Mouse (Mus musculus) right cerebral cortex, postnatal 4 days (tissue): ENCODE results near the gene Mcrs1.
"Not testable (repeated sequence)": the region's sequence is repeated elsewhere in the genome, so short reads cannot be mapped to it uniquely, and the experiment has no call there.

Experiments used
- DNase-seq: peaks from one replicate; pipeline ENCODE4 v3.0.0-alpha.2; 2022

Mcrs1 gene

DNA sequence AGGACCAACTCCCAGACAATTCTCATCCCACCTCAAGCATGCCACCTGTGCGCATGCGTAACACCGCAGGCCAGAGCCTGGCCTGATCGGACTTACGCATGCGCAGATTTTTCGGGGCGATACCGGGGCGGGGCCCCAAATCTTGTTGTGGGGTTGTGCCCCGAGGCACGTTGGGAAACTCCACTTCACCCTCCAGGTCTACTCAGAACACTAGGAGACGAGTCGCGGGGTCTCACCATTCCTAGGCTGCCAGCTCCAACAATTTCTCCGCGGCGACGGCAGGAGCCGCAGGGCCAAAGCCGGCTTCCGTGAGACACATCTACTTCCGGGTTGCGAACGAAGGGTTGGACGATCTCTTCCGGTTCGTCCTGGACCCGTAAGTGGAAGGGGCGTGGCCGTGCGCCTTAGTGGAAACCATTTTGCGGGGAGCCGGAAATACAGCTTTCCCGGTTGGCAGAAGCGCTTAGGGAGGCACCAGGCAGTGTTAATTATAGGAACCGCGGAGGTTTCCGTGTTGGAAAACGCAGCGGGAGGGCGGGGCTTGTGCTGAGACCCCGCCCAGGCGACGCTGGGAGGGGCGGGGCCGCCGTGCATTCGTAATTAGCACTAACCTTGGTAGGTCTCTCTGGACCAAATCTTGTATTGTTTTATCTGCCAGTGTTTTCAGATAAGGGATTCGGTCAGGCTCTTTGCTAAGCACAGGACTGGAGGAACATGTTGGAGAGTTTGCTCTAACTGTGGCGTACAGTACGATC, at the start of gene Mcrs1:
Gene Mcrs1 (minus strand): TSS at position 336 of the 755 bp plus-strand sequence.
- peak; percentile 93 for DNase-seq

DNA sequence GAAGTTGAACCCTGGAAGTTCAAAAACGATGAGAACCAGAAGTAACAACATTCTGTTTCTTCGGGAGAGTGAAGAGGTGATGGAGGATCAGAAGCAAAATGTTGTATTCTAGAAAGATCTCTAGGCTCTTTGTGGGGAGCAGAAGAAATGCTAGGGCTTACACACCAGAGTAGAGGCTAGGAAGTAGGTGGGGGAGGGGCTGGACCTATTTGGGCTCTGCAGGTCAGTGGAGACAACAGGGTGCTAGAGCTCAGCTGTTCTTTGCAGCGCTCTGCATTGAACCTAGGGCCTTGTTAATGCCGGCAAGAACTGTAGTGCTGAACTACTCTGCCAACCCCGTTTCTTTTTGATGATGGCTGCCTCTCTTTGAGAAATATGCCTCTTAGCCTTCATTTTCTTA, 44.5 kb upstream of the Mcrs1 start:
- no peak for DNase-seq

DNA sequence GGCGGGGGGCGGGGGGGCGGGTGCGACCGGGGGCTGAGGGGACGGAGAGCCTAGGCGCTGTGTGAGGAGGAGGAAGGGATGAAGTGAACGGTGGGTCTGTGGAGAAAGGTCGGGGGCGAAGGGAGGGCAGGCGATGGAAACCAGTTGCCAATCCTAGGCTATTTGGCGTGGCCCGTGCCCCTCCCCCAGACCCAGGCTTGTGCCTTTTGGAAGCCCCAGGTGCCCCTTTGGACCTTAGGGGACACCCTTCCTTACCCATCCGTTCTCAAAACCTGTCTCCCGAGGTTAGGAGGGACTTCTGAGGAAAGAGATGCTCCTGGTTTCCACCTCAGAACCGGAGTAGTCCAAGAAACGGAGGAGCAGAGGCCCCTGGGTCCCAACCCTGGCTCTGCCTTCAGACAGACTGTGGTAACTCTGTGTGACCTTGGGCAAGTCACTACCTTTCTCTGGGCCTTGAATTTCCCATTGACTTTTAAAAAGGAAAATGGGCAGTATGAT, 43.8 kb upstream of the Mcrs1 start, which contains the start of gene Fam186b:
Gene Fam186b (minus strand): TSS at position 405 of the 498 bp plus-strand sequence.
- DNase-seq: peak; percentile 55

DNA sequence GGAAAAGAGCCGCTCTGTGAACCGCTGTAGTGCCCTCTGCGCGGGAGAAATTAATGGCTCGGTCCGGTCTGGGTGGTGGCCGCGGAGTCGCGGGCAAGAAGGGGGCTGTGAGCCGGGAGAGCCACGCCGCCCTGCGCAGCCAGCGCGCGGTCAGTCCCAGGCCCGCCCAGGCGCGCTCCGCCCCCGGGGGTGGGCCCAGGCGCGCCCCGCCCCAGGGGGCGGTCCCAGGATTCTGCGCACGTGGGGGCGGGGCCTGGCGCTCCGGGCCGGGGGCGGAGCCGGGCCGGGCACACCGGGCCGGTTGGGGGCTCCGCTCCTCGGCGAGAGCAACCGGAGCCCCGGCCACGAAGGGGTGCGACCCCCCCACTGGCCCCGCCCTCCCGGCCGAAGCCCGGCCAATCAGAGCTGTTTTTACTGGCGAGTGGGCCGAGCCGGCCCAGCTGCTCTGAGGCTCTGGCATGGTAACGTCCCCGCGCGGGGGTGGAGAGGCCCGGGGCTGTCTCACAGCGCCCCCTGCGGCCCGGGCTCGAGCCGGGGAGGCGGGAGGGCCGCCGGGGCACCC, 43.1 kb upstream of the Mcrs1 start, which contains the start of gene Prpf40b:
Gene Prpf40b (plus strand): TSS at position 275 of the 562 bp plus-strand sequence.
- DNase-seq: peak; percentile 94

DNA sequence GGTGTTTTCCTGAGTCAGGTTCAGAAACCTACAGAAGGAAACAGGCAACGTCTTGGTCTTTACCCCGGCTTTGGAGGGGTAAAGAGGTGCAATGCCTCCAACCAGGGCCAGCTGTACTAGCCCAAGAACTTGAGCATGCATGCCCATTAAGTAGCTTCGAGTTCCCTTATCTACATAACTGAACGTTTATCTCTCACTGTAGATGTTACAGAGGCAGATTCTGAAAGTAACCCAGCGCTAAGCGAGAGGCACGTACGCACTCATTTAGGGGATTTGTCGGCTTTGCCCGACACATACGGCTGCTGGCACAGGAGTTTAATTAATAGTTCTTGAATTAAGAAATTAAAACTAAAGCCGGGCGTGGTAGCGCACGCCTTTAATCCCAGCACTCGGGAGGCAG, 42.5 kb upstream of the Mcrs1 start:
- no peak for DNase-seq

DNA sequence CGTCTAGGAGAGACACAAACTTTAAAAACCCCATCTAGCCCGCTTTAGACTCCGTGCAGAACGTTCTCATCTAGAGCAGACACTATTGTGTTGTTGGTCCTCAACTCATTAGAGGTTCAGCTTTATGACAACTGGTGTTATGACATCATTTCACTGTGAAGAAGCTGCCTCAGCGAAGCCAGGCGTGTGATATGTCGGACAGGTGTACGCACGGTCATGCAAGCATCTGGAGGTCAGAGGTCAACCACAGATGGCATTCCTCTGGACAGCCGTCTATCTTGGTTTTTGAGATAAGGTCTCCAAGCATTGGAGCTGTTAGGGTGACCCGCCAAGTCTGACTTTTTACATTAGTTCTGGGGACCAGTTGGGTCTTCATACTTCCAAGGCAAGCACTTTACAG, 38.8 kb upstream of the Mcrs1 start:
- no peak for DNase-seq

DNA sequence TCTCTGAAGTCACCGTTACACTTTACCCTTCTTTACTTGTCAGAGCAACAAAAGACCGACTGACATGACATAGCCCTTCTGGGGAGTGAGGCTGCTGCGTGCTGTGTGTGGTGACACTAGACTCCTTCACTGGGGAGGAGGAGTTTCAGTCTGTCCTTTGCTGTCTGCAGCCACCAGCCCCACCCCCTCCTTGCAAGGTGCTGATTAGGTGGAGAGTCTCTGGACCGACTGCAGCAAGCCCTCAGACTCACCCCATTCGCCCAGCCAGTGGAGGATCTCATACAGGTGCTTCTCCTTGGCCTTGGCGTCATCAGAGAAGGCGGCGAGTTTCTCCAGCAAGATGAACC, 33.4 kb upstream of the Mcrs1 start:
- no peak for DNase-seq

DNA sequence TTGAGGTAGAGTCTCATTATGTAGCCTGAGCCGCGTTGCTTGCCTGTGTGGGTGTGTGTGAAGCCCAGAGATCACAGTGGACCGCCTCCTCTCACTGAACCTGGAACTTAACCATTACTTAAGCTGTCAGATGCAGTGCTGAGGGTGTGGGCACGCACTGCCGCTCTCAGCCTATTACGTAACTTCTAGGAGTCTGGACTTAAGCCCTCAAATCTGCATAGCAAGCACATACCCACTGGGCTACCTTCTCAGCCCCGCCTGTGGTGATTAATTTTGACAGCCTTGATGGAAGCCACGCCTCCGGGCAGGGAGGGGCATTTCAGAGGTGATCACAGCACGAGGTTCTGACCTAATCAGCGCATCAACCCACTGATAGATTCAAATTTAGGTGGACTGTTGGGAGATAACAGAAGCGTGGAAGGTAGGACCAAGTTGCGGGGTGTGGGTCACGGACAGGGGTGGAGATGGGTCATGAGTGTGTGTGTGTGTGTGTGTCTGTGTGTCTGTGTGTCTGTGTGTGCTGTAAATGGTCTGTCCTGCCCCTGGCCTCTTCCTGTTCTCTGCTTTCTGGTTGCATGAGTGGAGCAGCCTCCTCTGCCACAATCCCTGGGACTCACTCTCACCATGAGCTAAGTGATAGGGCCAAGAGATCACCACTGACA, 32.9 kb upstream of the Mcrs1 start:
- no peak for DNase-seq

DNA sequence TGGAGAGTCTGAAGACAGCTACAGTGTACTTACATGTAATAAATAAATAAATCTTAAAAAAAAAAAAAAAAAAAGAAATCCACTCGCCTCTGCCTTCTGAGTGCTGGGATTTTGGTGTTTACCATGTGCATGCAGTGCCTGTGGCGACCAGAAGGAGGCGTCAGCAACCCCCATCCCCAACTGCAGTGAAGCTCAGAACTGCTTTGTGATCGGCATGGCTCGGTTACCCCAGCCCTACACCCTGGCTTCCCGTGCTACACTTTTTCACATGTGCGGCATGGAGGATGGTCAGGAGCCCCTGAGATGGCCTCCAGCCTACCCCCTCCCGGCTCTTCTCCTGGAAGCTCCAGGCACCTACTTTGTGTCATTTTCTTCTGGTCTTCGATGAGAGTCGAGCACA, 31.7 kb upstream of the Mcrs1 start:
- no peak for DNase-seq

DNA sequence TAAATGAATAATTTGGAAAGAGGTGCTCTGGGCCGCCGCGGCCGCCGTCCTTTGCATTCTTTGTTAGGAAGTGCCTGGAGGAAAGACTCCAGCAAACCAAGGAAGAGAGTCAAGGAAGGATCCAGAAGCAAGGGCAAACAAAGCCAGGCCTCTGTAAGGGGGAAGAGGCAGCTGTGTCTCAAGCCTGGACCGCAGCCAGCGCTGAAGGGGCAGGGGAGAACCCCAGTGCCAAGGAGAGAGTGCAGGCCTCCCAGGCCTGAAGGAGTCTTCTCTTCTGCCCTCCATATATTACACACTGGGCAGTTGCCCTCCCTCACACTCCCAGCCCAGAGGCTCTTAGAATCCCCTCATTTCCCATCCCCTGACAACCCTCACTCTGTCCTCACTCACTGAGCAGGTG, 26.5 kb upstream of the Mcrs1 start:
- no peak for DNase-seq

DNA sequence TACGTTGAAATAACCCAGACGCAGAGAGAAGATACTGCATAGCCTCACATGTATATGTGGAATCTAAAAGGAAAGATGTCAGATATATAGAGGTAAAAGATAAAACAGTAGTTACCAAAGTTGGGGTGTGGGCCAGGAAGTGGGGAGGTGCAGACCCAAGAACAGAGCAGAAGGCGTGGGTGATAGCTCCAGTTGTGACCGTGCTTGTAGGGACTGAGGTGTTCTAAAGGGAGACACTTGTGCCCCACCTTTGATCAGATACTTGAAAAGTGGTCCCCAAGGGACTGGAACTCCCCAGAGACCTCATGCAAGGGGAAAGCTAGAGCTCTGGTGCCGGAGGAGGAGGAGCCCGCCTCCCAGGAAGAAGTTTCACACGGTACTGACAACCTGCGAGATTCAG, 24.3 kb upstream of the Mcrs1 start:
- DNase-seq: no peak

DNA sequence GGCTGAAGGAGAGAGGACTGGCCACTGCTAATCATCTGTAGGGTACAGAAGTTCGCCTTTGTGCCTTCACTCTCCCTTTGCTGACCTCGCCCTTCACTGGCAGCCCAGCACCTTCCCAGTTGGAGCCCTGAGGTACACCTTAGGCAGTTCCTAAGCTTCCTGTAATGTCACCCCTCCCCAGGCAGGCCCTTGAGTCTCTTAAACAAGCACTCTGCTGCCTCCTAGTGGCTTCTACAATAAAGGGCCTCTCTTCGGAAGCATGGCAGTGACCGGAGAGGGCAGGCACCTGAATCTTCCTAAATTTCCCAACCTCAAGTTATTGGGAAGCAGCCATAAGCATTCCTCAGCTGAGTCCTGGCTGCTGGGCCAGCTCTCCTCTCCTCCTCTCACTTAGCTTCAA, 13.9 kb upstream of the Mcrs1 start:
- DNase-seq: peak; percentile 60

DNA sequence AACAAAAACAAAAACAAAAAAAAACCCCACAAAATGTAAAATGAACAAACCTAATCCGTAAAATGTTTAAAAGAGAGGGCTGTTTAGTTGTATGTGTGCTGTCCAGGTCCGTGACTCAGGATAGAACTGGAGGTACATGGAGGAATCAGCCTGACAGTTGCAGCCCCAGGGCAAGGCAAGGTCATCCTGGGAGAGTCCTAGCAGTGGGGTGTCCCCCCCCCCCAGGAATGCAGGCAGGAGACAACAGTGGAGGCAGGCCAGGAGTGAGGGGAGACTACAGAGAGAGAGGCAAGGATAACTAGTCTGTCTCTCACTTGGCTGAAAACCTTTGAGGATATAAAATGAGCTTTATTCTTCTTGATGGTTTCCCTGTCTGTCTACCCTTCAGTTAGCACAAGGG, 12.6 kb upstream of the Mcrs1 start:
- DNase-seq: no peak

DNA sequence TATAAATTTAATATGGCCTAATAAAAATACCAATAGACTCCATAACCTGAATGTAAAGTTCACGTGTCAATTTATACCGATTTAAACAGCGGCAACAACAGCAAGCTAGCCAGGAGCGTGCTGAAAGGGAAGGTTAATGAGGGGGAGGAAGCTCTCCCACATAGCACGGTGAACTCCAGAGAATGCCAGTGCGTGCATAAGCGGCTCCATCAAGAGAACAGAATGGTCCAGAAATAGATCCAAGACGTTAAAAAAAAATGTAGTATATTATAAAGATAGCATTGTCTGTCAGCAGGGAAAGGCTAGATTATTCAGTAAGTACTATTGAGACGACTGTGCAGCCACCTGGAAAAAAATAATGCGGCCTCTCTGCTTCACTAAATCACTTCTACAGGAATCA, 10.9 kb upstream of the Mcrs1 start:
- no peak for DNase-seq

DNA sequence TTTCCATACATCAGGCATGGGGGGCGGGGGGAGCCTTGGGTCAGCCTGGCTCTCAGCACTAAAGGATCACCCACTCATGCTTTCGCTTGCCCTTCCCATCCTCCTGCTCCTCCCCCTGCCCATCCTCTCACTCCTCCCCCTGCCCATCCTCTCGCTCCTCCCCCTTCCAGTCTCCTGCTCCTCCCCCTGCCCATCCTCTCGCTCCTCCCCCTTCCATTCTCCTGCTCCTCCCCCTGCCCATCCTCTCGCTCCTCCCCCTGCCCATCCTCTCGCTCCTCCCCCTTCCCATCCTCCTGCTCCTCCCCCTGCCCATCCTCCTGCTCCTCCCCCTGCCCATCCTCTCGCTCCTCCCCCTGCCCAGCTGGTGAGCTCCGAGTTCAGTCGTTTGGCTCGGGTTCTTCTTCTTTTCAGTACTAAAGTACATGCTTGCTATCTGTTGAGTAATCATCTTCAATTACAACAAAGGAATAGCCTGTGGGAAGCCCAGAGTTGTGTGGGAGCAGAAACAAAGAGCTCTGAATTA, 8.0 kb upstream of the Mcrs1 start:
- DNase-seq: no peak

DNA sequence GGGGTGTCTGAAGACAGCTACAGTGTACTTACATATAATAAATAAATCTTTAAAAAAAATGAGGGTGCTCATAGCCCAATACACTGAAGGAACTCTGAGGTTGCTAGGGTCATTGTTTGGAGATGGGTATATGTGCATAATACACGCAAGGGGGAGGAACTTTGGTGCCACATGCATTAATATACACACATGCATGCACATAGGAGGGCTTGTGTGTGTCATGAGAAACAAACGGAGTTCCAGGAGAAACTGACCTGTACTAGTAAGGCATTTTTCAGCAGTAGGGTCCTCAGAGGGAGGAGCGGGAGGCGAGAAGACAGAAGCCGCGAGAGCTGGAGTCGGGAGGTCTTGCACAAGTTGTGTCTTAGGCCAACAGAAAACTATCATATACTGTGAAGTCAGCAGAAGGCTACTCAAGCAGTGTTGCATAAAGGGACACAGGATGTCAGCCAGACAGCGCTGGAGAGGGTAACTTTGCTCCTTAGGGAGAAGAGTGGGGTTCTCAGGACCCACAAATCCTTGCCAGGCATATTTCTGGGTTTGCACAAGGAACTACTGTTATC, 7.5 kb upstream of the Mcrs1 start:
- DNase-seq: no peak

DNA sequence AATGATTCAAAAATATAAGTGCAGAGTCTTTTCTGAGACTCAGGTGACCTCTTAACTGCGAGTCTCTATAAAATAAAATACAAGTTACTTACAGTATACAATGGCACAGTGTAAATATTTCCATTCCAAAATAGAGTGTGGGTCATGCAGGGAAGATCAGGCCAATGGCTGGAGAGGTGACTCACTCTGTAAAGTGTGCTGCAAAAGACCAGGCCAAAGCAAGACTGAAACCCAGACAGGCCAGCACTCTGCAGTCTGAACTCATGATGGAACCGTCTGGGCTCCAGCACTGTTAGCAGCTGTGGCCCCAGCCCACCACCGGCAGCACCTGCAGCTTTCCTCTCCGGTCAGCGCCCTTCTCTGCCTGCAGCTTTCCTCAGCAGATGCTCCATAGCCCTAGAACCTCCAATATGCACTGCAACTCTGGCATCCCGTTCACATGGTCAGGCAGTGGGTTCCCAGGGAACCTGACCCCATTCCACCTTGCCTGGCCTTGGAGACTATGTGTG, 3.5 kb upstream of the Mcrs1 start:
- no peak for DNase-seq

DNA sequence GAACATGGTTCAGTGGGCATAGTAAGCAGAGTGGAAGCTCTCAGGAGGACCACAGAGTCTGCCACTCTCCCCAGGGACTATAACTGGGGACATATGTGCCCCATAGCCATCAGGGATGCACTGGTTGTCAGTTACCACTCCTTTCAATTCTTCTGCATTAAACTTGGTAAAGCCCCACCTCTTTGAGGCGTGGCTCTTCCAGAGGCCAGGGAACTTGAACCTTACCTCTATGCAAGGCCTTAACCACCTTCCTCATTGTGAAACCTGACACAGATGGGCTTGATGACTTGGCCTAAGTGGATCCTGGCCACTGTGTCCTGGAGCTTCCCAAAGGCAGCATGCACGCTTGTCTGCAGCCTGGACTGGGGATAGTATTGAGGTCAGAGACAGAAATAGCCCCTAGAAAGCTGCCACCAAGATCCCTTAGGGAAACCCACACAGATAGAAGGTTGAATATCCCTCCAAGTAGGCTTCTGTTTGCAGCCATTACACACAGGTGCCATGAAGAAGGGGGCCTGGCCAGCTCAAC, 2.8 kb upstream of the Mcrs1 start:
- DNase-seq: no peak

DNA sequence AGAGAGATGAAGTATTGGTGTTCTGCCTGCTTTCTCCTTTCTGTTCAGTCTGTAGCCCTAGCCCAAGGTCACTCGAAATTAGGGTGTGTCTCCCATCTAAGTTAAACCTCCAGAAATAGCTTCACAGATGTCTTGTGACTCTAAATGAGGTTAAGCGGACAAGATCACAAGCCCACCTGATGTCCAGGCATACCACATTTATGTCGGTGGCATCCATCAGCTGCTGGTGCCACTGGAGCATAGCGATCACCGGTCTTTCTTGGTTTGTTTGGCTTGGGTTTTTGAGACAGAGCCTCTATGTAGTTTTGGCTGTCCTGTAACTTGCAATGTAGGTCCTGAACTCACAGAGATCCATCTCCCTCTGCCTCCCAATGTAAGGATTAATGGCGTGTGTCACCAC, 2.0 kb upstream of the Mcrs1 start:
- DNase-seq: no peak

DNA sequence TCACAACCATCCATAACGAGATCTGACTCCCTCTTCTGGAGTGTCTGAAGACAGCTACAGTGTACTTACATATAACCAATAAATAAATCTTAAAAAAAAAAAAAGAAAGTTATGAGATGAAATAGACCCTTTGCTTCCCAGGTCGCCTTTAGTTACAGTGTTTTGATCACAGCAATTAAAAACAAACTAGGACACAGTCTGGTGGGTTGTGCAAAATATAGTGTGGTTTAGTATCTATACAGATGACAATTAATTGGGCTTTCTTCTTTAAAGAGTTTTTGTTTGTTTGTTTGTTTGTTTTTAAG, 1.4 kb upstream of the Mcrs1 start:
- not testable (repeated sequence) for DNase-seq

DNA sequence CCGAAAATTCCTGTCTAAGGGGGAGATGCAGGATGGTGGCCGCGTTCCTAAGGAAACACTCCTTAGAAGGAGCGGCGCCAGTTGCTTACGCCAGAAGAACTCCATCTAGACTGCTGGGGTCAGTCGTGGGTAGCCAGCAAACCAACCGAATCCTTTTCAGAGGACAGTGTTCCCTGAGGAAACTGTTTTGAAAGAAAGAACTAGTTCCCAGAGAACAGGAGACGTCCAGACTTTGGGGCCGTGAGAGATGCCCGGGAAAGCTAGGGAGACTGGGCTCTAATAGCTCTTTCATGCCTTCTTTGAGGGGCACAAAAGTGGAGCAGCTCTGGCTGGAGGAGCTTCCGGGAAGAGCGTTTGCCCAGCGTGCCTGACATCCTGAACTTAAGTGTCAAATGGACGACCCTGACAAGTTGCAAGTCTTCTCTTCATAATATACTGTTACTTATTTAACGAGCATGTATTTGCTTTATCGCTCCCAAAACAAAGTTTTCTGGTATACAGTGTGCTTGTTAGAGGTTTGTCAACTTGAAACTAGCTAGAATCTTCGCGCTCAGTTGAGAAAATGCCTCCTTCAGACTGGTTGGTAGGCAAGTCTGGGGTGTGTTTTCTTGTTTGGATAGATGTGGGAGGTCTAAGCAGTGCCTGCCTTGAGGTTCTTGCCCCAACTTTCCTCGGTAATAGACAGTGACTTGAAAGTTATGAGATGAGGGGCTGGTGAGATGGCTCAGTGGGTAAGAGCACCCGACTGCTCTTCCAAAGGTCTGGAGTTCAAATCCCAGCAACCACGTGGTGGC, 817 bp upstream of the Mcrs1 start:
- DNase-seq: no peak

DNA sequence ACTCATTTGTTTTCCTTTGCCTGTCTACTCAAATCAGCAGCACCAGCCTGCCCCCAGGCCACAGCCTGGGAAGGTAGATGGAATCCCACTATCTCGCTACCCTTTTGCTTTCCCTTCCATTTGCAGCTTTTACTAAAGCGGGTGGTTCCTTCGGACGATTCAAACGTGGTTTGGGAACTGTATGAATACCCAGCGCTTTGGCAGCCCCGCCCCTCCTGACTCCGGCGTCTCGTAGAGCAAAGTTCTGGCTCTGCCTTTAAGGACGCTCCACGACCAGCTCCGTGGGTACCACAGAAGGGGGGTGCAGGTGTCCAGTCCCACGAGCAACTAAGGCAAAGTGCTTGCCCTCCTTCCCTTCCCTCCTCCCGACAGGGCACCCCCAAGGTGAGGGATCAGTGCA, 650 bp downstream of the Mcrs1 start:
- DNase-seq: not testable (repeated sequence)
